Mouse (Mus musculus): ENCODE results near the gene Hoxa9.

DNA sequence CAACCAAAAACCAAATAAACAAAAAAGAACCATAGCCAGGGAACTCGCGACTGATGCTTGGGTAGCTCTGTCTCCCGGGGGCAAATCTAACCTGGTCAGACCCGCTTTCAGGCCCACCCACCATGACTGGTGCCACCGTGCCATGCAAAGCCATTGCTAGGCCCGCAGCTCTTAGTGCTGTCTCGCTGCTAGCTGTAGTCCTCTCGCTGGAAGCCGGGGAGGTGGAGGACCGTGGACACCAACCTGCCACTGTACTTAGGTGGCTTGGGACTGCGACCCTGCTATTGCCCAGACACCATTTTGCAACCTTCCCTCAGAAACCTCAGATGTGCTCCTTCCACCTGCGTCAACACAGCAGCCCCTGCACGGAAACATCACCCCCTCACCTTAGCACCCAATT lies 18.9 kb downstream of the Hoxa9 start:
- TF ChIP-seq CTCF (IDR thresholded peaks at IDR 0.05; ENCODE audit: low read depth) (no peak), EP300 (IDR thresholded peaks at IDR 0.05; ENCODE audit: low read depth) (no peak)
